Mouse (Mus musculus): ENCODE results near the gene Coa5. TPM values are rescaled to one million over a fixed set of nuclear protein-coding genes. Genes with fewer than 3 reads are reported as not detected.

Gene Coa5
- polyA plus RNA-seq, 1 experiment from 2014 or later = 60.9 TPM

GRCm38 (mm10) chr1:37408678-37409077 is 21.2 kb downstream of the Coa5 start:
- Histone ChIP-seq H3K9me3 (replicated peaks; ENCODE audit: control insufficient read depth, low read length, poor library complexity, severe bottlenecking) (no peaks in the 10 kb centered on the region), H3K27ac (ENCODE audit: low read length) (no peak overlapping the region), H3K4me3 (ENCODE audit: low read depth, low read length) (no peak overlapping the region), H3K36me3 (ENCODE audit: control insufficient read depth, insufficient read depth, low read length) (peaks cover 4% of the 10 kb centered on the region; the same call in 1 of the 2 replicates), H3K4me1 (ENCODE audit: control insufficient read depth, insufficient read depth, low read length) (no peaks in the 10 kb centered on the region), H3K27me3 (ENCODE audit: control insufficient read depth, insufficient read depth, low read depth, low read length) (no peaks in the 10 kb centered on the region), H3K4me2 (ENCODE audit: low read length) (no peak overlapping the region), H3K9ac (ENCODE audit: low read depth, low read length) (no peak overlapping the region)
- WGBS = 85% methylated on average over 3 of the region's 3 CpGs
- ATAC-seq = no peak

- WGBS = 84% methylated on average over 8 of the region's 8 CpGs
- H3K4me3 ChIP-seq (ENCODE audit: low read depth, low read length) = no peak overlapping the region
- H3K27ac ChIP-seq (ENCODE audit: low read length) = no peak overlapping the region
- H3K4me1 ChIP-seq (ENCODE audit: control insufficient read depth, insufficient read depth, low read length) = no peaks in the 10 kb centered on the region
- H3K36me3 ChIP-seq (ENCODE audit: control insufficient read depth, insufficient read depth, low read length) = peaks cover 4% of the 10 kb centered on the region; the same call in 1 of the 2 replicates
- no peak overlapping the region for H3K4me2 ChIP-seq (ENCODE audit: low read length)
- H3K9me3 ChIP-seq (replicated peaks; ENCODE audit: control insufficient read depth, low read length, poor library complexity, severe bottlenecking) = no peaks in the 10 kb centered on the region
- no peak overlapping the region for H3K9ac ChIP-seq (ENCODE audit: low read depth, low read length)
- ATAC-seq = no peak
- no peaks in the 10 kb centered on the region for H3K27me3 ChIP-seq (ENCODE audit: control insufficient read depth, insufficient read depth, low read depth, low read length)
Observed at GRCm38 (mm10) chr1:37408059-37408458, 21.8 kb downstream of the Coa5 start.

GRCm38 (mm10) chr1:37407228-37407627 is 22.7 kb downstream of the Coa5 start:
- Histone ChIP-seq H3K27ac (ENCODE audit: low read length) (no peak overlapping the region), H3K4me2 (ENCODE audit: low read length) (no peak overlapping the region), H3K9me3 (replicated peaks; ENCODE audit: control insufficient read depth, low read length, poor library complexity, severe bottlenecking) (no peaks in the 10 kb centered on the region), H3K4me1 (ENCODE audit: control insufficient read depth, insufficient read depth, low read length) (no peaks in the 10 kb centered on the region), H3K9ac (ENCODE audit: low read depth, low read length) (no peak overlapping the region), H3K36me3 (ENCODE audit: control insufficient read depth, insufficient read depth, low read length) (peaks cover 4% of the 10 kb centered on the region; the same call in 1 of the 2 replicates), H3K27me3 (ENCODE audit: control insufficient read depth, insufficient read depth, low read depth, low read length) (no peaks in the 10 kb centered on the region), H3K4me3 (ENCODE audit: low read depth, low read length) (no peak overlapping the region)
- no peak for ATAC-seq
- 84% methylated on average over 8 of the region's 8 CpGs for WGBS

- WGBS = 77% methylated on average over 2 of the region's 2 CpGs
- H3K4me3 ChIP-seq (ENCODE audit: low read depth, low read length) = no peak overlapping the region
- no peaks in the 10 kb centered on the region for H3K9me3 ChIP-seq (replicated peaks; ENCODE audit: control insufficient read depth, low read length, poor library complexity, severe bottlenecking)
- no peaks in the 10 kb centered on the region for H3K27me3 ChIP-seq (ENCODE audit: control insufficient read depth, insufficient read depth, low read depth, low read length)
- H3K4me1 ChIP-seq (ENCODE audit: control insufficient read depth, insufficient read depth, low read length) = no peaks in the 10 kb centered on the region
- no peak for ATAC-seq
- no peak overlapping the region for H3K9ac ChIP-seq (ENCODE audit: low read depth, low read length)
- H3K27ac ChIP-seq (ENCODE audit: low read length) = no peak overlapping the region
- H3K4me2 ChIP-seq (ENCODE audit: low read length) = no peak overlapping the region
- H3K36me3 ChIP-seq (ENCODE audit: control insufficient read depth, insufficient read depth, low read length) = peaks cover 4% of the 10 kb centered on the region; the same call in 1 of the 2 replicates
Observed at GRCm38 (mm10) chr1:37405137-37405536, 24.8 kb downstream of the Coa5 start.

GRCm38 (mm10) chr1:37401687-37402086 is 28.2 kb downstream of the Coa5 start:
- WGBS = 58% methylated on average over 4 of the region's 4 CpGs
- no peaks in the 10 kb centered on the region for H3K9me3 ChIP-seq (replicated peaks; ENCODE audit: control insufficient read depth, low read length, poor library complexity, severe bottlenecking)
- H3K4me2 ChIP-seq (ENCODE audit: low read length) = no peak overlapping the region
- ATAC-seq = no peak
- no peaks in the 10 kb centered on the region for H3K4me1 ChIP-seq (ENCODE audit: control insufficient read depth, insufficient read depth, low read length)
- no peak overlapping the region for H3K4me3 ChIP-seq (ENCODE audit: low read depth, low read length)
- H3K9ac ChIP-seq (ENCODE audit: low read depth, low read length) = no peak overlapping the region
- H3K36me3 ChIP-seq (ENCODE audit: control insufficient read depth, insufficient read depth, low read length) = peaks cover 5% of the 10 kb centered on the region; the same call in 1 of the 2 replicates
- no peak overlapping the region for H3K27ac ChIP-seq (ENCODE audit: low read length)
- H3K27me3 ChIP-seq (ENCODE audit: control insufficient read depth, insufficient read depth, low read depth, low read length) = no peaks in the 10 kb centered on the region

GRCm38 (mm10) chr1:37399734-37400133 is 30.2 kb downstream of the Coa5 start:
- 63% methylated on average over 8 of the region's 8 CpGs for WGBS
- H3K36me3 ChIP-seq (ENCODE audit: control insufficient read depth, insufficient read depth, low read length) = peaks cover 7% of the 10 kb centered on the region; the same call in 1 of the 2 replicates

GRCm38 (mm10) chr1:37398961-37399360 is 30.9 kb downstream of the Coa5 start:
- Histone ChIP-seq H3K9me3 (replicated peaks; ENCODE audit: control insufficient read depth, low read length, poor library complexity, severe bottlenecking) (no peaks in the 10 kb centered on the region), H3K27me3 (ENCODE audit: control insufficient read depth, insufficient read depth, low read depth, low read length) (no peaks in the 10 kb centered on the region), H3K36me3 (ENCODE audit: control insufficient read depth, insufficient read depth, low read length) (peaks cover 11% of the 10 kb centered on the region; the same call in 1 of the 2 replicates), H3K4me1 (ENCODE audit: control insufficient read depth, insufficient read depth, low read length) (no peaks in the 10 kb centered on the region), H3K4me2 (ENCODE audit: low read length) (no peak overlapping the region), H3K4me3 (ENCODE audit: low read depth, low read length) (no peak overlapping the region), H3K27ac (ENCODE audit: low read length) (no peak overlapping the region), H3K9ac (ENCODE audit: low read depth, low read length) (no peak overlapping the region)
- no peak for ATAC-seq
- 69% methylated on average over 3 of the region's 3 CpGs for WGBS

More at GRCm38 (mm10) chr1:37399734-37400133, 30.2 kb downstream of the Coa5 start:
- Histone ChIP-seq H3K27me3 (ENCODE audit: control insufficient read depth, insufficient read depth, low read depth, low read length) (no peaks in the 10 kb centered on the region), H3K9ac (ENCODE audit: low read depth, low read length) (no peak overlapping the region), H3K9me3 (replicated peaks; ENCODE audit: control insufficient read depth, low read length, poor library complexity, severe bottlenecking) (no peaks in the 10 kb centered on the region), H3K4me3 (ENCODE audit: low read depth, low read length) (no peak overlapping the region), H3K4me2 (ENCODE audit: low read length) (no peak overlapping the region), H3K27ac (ENCODE audit: low read length) (no peak overlapping the region), H3K4me1 (ENCODE audit: control insufficient read depth, insufficient read depth, low read length) (no peaks in the 10 kb centered on the region)
- no peak for ATAC-seq

GRCm38 (mm10) chr1:37396481-37396880 is 33.4 kb downstream of the Coa5 start:
- Histone ChIP-seq H3K36me3 (ENCODE audit: control insufficient read depth, insufficient read depth, low read length) (peaks cover 23% of the 10 kb centered on the region), H3K27me3 (ENCODE audit: control insufficient read depth, insufficient read depth, low read depth, low read length) (no peaks in the 10 kb centered on the region)
- 65% methylated on average over 1 of the region's 1 CpGs for WGBS

GRCm38 (mm10) chr1:37393174-37393573 is 36.7 kb downstream of the Coa5 start:
- no peak overlapping the region for H3K9ac ChIP-seq (ENCODE audit: low read depth, low read length)
- no peak overlapping the region for H3K27ac ChIP-seq (ENCODE audit: low read length)
- no peak overlapping the region for H3K4me3 ChIP-seq (ENCODE audit: low read depth, low read length)
- no peak overlapping the region for H3K4me2 ChIP-seq (ENCODE audit: low read length)
- H3K36me3 ChIP-seq (ENCODE audit: control insufficient read depth, insufficient read depth, low read length) = peaks cover 30% of the 10 kb centered on the region
- H3K4me1 ChIP-seq (ENCODE audit: control insufficient read depth, insufficient read depth, low read length) = no peaks in the 10 kb centered on the region
- no peaks in the 10 kb centered on the region for H3K27me3 ChIP-seq (ENCODE audit: control insufficient read depth, insufficient read depth, low read depth, low read length)
- ATAC-seq = no peak
- H3K9me3 ChIP-seq (replicated peaks; ENCODE audit: control insufficient read depth, low read length, poor library complexity, severe bottlenecking) = no peaks in the 10 kb centered on the region
- 67% methylated on average over 5 of the region's 5 CpGs for WGBS

More at GRCm38 (mm10) chr1:37396481-37396880, 33.4 kb downstream of the Coa5 start:
- H3K27ac ChIP-seq (ENCODE audit: low read length) = no peak overlapping the region
- no peak for ATAC-seq
- H3K9ac ChIP-seq (ENCODE audit: low read depth, low read length) = no peak overlapping the region
- no peaks in the 10 kb centered on the region for H3K4me1 ChIP-seq (ENCODE audit: control insufficient read depth, insufficient read depth, low read length)
- H3K9me3 ChIP-seq (replicated peaks; ENCODE audit: control insufficient read depth, low read length, poor library complexity, severe bottlenecking) = no peaks in the 10 kb centered on the region
- H3K4me3 ChIP-seq (ENCODE audit: low read depth, low read length) = no peak overlapping the region
- no peak overlapping the region for H3K4me2 ChIP-seq (ENCODE audit: low read length)

All from midbrain, embryonic 16.5 days (tissue).